Mouse (Mus musculus): ENCODE measurements around the gene Vmp1.

DNA sequence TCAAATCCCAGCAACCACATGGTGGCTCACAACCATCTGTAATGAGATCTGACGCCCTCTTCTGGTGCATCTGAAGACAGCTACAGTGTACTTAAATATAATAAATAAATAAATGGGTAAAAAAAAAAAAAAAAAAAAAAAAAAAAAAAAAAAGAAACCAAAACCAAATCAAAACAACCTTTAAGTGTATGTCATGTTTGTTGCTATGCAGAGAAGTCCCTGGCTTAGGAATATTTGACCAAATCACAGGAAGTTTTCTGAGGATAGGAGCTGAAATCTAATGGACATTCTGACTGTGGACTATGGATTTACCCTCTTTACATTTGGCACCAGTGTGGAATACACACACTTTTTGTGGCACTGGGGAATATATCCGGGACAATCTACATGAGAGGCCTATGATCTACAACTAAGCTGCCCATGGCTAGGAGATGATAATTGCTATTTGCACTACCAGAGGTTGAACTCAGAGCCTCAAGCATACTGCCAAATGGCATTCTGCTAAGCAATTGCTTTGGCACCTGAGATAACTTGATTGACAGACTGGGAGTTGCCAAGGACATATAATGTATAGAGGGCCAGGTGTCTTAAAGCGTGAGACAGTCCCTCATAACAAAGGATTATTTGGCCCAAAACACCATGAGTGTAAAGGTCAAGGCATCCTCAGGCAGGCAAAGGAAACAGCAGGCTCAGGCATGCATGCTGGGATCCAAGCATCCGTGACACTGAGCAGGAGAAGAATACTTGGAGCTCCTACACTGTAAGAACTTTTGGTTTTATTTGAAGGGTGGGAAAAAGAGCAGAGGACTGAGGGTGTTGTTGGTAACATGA lies 84.0 kb downstream of the Vmp1 start:
- TF ChIP-seq POLR2A (IDR thresholded peaks at IDR 0.05; ENCODE audit: low read depth, low read length) (no peak), CTCF (conservative IDR thresholded peaks at IDR 0.05; ENCODE audit: insufficient read depth, insufficient read length, low read depth, low read length) (no peak)
